Mouse (Mus musculus): ENCODE results near the gene Mrpl38. TPM values are rescaled to one million over a fixed set of nuclear protein-coding genes. Genes with fewer than 3 reads are reported as not detected.

Gene Mrpl38
- 10.7 to 28.4 TPM (median 15.3 TPM) in 3 replicates for total RNA-seq (2017)

DNA sequence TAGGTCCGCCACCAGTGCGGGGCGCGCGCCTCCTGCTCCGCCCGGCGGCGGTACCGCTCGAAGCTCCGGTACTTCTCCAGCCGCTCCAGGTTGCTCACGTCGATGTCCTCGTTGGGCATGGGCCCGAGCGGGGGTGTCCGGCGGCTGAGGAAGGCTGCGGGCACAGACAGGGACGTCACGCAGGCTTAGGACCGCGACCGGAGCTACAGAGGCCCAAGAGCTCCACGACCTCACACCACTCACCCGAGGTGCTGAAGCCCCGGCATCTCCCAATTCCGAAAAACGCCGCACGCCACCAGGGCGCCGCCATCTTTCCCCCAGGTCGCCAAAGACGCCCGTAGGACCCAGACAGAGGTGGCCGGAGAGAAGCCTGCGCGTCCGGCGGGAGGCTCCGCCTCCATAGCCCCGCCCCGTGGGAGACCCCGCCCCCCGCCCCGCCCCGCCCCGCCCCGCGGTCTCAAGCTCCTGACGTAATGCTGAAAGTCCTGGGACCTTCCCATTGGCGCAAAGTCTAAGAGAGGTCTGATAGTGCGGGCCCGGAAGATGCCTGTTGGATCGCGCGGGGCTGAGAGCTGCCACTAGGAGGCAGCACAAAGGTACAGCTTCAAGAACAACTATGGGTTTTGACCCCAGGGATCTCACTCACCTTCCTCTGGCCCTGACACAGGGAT lies at the start of gene Mrpl38:
Gene Mrpl38 (minus strand): TSS at position 401 of the 671 bp plus-strand sequence.
- peak; percentile 93 for ATAC-seq (replicated peaks; ENCODE audit: insufficient number of reproducible peaks, low FRiP score, low TSS enrichment, poor library complexity, severe bottlenecking)

- ATAC-seq (replicated peaks; ENCODE audit: insufficient number of reproducible peaks, low FRiP score, low TSS enrichment, poor library complexity, severe bottlenecking): no peak
Observed at GRCm38 (mm10) chr11:116187226-116187930, 48.7 kb upstream of the Mrpl38 start.

GRCm38 (mm10) chr11:116186360-116186759 lies 47.7 kb upstream of the Mrpl38 start:
- ATAC-seq (replicated peaks; ENCODE audit: insufficient number of reproducible peaks, low FRiP score, low TSS enrichment, poor library complexity, severe bottlenecking): no peak

DNA sequence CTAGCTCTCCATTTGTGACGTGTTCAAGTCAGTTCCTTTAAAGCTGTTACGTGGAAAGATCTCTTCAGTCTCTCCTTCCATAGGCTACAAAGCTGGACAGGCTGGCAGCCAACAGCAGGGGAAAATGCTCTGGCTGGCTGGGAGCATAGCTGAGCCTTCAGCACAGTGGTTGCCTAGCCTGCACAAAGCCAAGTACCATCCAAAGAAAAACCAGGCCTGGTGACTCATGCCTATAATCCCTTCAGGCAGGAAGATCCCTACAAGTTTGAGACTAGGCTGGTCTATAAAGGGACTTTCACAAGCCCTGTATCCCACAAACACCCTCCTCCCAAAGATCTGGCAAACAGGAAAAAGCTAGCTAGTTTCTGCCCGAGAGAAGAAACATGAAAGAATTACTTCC lies 47.2 kb upstream of the Mrpl38 start:
- no peak for ATAC-seq (replicated peaks; ENCODE audit: insufficient number of reproducible peaks, low FRiP score, low TSS enrichment, poor library complexity, severe bottlenecking)

DNA sequence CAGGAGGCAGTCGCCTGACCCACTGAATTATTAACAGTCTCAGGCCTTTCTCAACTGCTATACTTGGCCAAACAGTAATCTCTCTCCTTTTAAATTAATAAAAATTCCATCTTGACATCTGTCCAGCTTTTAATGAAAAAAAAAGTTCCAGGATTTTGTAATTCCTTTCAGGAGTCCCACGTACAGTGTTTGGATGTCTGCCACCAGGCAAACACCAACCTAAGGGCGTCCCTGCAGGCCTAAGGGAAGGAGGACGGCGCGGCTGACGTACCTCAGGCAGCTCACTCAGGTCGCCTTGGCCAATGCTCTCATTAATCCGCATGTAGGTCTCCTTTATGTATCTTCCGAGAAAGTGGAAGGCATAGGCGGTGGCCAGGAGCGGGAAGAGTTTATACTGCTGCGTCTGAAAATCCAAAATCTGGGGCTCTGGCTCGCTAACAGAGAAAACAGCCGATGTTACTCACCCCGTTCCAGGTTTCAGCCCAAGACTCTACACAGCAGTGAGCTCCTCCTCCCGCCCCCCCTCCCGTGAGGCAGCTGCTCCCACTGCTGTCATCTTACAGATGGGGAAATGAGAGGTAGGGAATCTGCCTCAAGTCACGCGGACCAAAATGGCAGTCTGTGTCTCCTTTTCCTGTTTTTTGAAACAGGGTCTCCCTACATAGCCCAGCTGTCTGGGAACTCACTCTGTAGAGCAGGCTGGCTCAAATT lies 39.9 kb upstream of the Mrpl38 start:
- ATAC-seq (replicated peaks; ENCODE audit: insufficient number of reproducible peaks, low FRiP score, low TSS enrichment, poor library complexity, severe bottlenecking): no peak

DNA sequence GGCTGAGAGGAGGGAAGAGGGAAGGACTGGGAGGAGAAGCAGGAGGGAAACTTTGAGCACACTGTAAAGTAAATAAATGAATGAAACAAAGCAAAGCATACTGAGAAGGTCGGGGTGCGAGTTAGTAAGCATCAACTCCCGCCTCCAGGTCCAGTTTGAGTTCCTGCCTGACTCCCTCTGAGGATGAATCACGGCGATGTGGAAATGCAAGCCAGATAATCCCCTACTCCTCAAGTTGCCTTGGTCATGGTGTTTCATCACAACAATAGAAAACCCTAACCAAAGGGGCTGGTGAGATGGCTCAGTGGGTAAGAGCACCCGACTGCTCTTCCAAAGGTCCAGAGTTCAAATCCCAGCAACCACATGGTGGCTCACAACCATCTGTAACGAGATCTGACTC lies 37.3 kb upstream of the Mrpl38 start:
- no peak for ATAC-seq (replicated peaks; ENCODE audit: insufficient number of reproducible peaks, low FRiP score, low TSS enrichment, poor library complexity, severe bottlenecking)

- no peak for ATAC-seq (replicated peaks; ENCODE audit: insufficient number of reproducible peaks, low FRiP score, low TSS enrichment, poor library complexity, severe bottlenecking)
Observed at GRCm38 (mm10) chr11:116174775-116175448, 36.2 kb upstream of the Mrpl38 start.

GRCm38 (mm10) chr11:116171959-116172358 lies 33.3 kb upstream of the Mrpl38 start:
- ATAC-seq (replicated peaks; ENCODE audit: insufficient number of reproducible peaks, low FRiP score, low TSS enrichment, poor library complexity, severe bottlenecking): no peak

GRCm38 (mm10) chr11:116170003-116170800 lies 31.5 kb upstream of the Mrpl38 start:
- ATAC-seq (replicated peaks; ENCODE audit: insufficient number of reproducible peaks, low FRiP score, low TSS enrichment, poor library complexity, severe bottlenecking): no peak

GRCm38 (mm10) chr11:116169214-116169613 lies 30.5 kb upstream of the Mrpl38 start:
- ATAC-seq (replicated peaks; ENCODE audit: insufficient number of reproducible peaks, low FRiP score, low TSS enrichment, poor library complexity, severe bottlenecking): no peak

DNA sequence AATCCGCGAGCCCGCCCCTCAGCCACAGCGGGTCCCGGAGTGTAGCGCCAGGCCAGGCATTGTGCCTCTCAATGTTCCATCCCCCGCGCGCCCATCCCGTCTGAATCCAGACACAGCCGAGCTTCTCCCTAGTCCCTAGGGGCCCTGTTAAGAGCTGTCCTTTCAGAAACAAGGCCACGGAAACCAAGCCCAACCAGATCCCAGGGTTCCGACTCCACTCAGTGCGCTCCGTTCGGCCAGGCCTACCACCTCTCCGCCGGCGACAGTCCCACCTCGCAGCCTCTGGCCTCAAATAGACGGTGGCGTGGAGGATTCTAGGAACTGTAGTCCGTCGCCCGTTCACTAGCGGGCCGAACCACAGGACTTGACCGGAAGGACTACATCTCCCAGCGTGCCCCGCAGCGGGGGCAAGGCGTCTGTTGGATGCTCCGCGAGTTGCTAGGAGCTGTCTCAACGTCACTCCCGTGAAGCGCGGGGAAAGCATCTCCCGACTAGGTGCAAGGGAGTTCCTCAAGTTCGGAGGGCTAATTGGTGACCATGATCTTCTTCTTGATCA lies 29.3 kb upstream of the Mrpl38 start, which contains the start of gene Fbf1:
Gene Fbf1 (minus strand): TSS at position 283 of the 556 bp plus-strand sequence.
- peak; percentile 100 for ATAC-seq (replicated peaks; ENCODE audit: insufficient number of reproducible peaks, low FRiP score, low TSS enrichment, poor library complexity, severe bottlenecking)

DNA sequence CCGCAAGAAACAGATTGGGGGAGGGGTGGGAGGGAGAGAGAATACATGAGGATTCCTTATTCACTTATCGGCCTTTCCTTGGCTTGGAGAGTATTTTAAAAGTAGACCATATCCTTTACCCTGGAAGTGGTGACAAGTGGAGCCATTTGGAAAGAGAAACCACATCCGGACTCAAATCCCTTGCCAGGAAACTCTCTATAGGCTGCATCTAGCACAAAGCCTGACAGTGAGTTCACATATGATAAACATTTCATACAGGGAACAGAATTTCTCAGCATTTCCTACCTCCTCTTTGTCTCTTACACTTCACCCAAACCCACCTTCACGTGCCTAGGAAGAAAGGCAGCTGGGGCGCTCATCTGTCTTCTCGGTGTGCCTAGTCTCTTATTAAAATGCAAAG lies 28.6 kb upstream of the Mrpl38 start:
- ATAC-seq (replicated peaks; ENCODE audit: insufficient number of reproducible peaks, low FRiP score, low TSS enrichment, poor library complexity, severe bottlenecking): no peak

GRCm38 (mm10) chr11:116163002-116163401 lies 24.3 kb upstream of the Mrpl38 start:
- no peak for ATAC-seq (replicated peaks; ENCODE audit: insufficient number of reproducible peaks, low FRiP score, low TSS enrichment, poor library complexity, severe bottlenecking)

- no peak for ATAC-seq (replicated peaks; ENCODE audit: insufficient number of reproducible peaks, low FRiP score, low TSS enrichment, poor library complexity, severe bottlenecking)
Observed at GRCm38 (mm10) chr11:116162146-116162545, 23.5 kb upstream of the Mrpl38 start.

DNA sequence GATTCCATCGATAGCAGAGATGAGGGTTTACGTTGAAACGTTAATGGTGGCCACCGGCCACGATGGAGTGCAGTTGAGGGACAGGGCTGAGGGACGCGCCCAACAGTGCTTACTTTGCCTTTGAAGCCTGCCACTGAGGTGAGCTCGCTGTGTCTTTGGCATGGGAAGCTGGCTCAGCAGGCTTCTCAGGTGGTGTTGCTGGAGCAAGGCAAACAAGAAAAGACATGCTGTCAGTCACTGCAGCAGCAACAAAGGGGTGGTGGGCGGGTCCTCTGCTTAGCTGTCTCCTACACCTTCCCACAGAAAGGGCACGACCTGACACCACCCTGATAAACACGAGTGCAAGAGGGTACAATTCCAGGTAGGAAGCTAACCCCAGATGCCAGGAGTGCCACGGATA lies 22.6 kb upstream of the Mrpl38 start:
- no peak for ATAC-seq (replicated peaks; ENCODE audit: insufficient number of reproducible peaks, low FRiP score, low TSS enrichment, poor library complexity, severe bottlenecking)

GRCm38 (mm10) chr11:116150960-116151359 lies 12.3 kb upstream of the Mrpl38 start:
- ATAC-seq (replicated peaks; ENCODE audit: insufficient number of reproducible peaks, low FRiP score, low TSS enrichment, poor library complexity, severe bottlenecking): no peak

DNA sequence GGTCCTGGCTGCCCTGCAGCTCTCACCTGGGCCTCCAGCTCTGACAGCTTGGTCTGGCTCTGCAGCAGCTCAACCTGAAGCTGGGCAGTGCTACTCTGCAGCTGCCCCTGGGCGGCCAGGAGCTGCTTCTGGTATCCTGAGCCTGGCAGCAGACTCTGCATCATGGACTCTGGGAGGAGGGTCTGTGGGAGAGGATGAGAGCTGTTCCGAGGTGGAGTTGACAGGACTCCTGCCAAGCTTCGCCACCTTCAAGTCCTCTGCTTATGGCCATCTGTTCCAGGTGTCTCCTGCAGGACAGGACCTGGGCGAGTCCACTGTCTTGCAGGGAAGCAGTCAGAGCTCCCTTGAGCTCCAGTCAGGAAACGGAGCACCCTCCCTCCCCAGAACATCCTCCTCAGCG lies 10.7 kb upstream of the Mrpl38 start:
- ATAC-seq (replicated peaks; ENCODE audit: insufficient number of reproducible peaks, low FRiP score, low TSS enrichment, poor library complexity, severe bottlenecking): no peak

- no peak for ATAC-seq (replicated peaks; ENCODE audit: insufficient number of reproducible peaks, low FRiP score, low TSS enrichment, poor library complexity, severe bottlenecking)
Observed at GRCm38 (mm10) chr11:116148761-116149221, 10.1 kb upstream of the Mrpl38 start.

Measured in monocyte, adult 5-6 weeks (primary cell).